Mouse (Mus musculus) stomach, embryonic 16.5 days (tissue): ENCODE measurements around the gene Ap2b1. TPM values are rescaled to one million over a fixed set of nuclear protein-coding genes. Genes with fewer than 3 reads are reported as not detected.

Experiments used
- ATAC-seq: fragments of 200-750 bp; cut with Nextera tagmentation; 2 replicates; pipeline ENCODE4 v1.8.0; 2017; ENCODE audit warnings: moderate number of reproducible peaks, moderate TSS enrichment; ENCODE audit not compliant: insufficient read depth, low FRiP score
- H3K27ac ChIP-seq: fragments of 300-500 bp; sonication (generic); 2 replicates; pipeline ENCODE4 v1.5.1; 2014; ENCODE audit warnings: low read length
- H3K27me3 ChIP-seq: fragments of 300-500 bp; sonication (generic); 2 replicates; pipeline ENCODE4 v1.6.1; 2014; ENCODE audit warnings: low read length, control low read depth, mixed read lengths; ENCODE audit not compliant: control insufficient read depth, insufficient read depth
- H3K36me3 ChIP-seq: fragments of 300-500 bp; sonication (generic); 2 replicates; pipeline ENCODE4 v1.6.1; 2014; ENCODE audit warnings: low read length; ENCODE audit not compliant: control insufficient read depth, insufficient read depth
- H3K4me1 ChIP-seq: fragments of 300-500 bp; sonication (generic); 2 replicates; pipeline ENCODE4 v1.6.1; 2014; ENCODE audit warnings: low read length, control low read depth, mixed read lengths; ENCODE audit not compliant: control insufficient read depth, insufficient read depth
- H3K4me2 ChIP-seq: fragments of 300-500 bp; sonication (generic); 2 replicates; pipeline ENCODE4 v1.6.1; 2014; ENCODE audit warnings: low read depth, low read length, mixed read lengths
- H3K4me3 ChIP-seq: fragments of 300-500 bp; sonication (generic); replicated peaks from 2 replicates; pipeline ENCODE4 v1.5.1; 2014; ENCODE audit warnings: mild to moderate bottlenecking, low read length
- H3K9ac ChIP-seq: fragments of 300-500 bp; sonication (generic); 2 replicates; pipeline ENCODE4 v1.6.1; 2014; ENCODE audit warnings: low read length
- H3K9me3 ChIP-seq: fragments of 300-500 bp; sonication (generic); replicated peaks from 2 replicates; pipeline ENCODE4 v1.6.1; 2016; ENCODE audit warnings: low read length, control low read depth; ENCODE audit not compliant: control insufficient read depth
- WGBS: fragments of 180-500 bp; shearing (Covaris S2); extraction: QIAGEN DNeasy Blood & Tissue Kit; methylation state at CpG from one replicate; pipeline ENCODE4 v1.1.7; 2014; 5-methylcytosine and 5-hydroxymethylcytosine counted together
- polyA plus RNA-seq: library from polyadenylated mRNA; unstranded; fragments of >200 nt; fragmentation: Nextera tagmentation; extraction: Ambion mirVana; gene quantifications from 2 replicates; pipeline ENCODE4 v1.2.1, GENCODE M21; 2015

Gene Ap2b1
- polyA plus RNA-seq, 1 experiment from 2014 or later = 50.5 TPM

GRCm38 (mm10) chr11:83279024-83279423 lies 19.8 kb upstream of the Ap2b1 start:
- H3K27ac ChIP-seq = no peak overlapping the region
- no peaks in the 10 kb centered on the region for H3K9me3 ChIP-seq
- H3K4me2 ChIP-seq = no peak overlapping the region
- H3K4me3 ChIP-seq = no peak overlapping the region
- no peaks in the 10 kb centered on the region for H3K36me3 ChIP-seq
- no peaks in the 10 kb centered on the region for H3K27me3 ChIP-seq
- WGBS = 77% methylated on average over 4 of the region's 4 CpGs
- H3K4me1 ChIP-seq = no peaks in the 10 kb centered on the region; the same call in 1 of the 2 replicates
- no peak for ATAC-seq
- no peak overlapping the region for H3K9ac ChIP-seq

GRCm38 (mm10) chr11:83279691-83280090 lies 19.1 kb upstream of the Ap2b1 start:
- Histone ChIP-seq H3K36me3 (no peaks in the 10 kb centered on the region), H3K9me3 (no peaks in the 10 kb centered on the region), H3K9ac (no peak overlapping the region), H3K27ac (no peak overlapping the region), H3K4me3 (no peak overlapping the region), H3K4me2 (no peak overlapping the region), H3K4me1 (no peaks in the 10 kb centered on the region; the same call in 1 of the 2 replicates), H3K27me3 (no peaks in the 10 kb centered on the region)
- ATAC-seq = no peak
- WGBS = 67% methylated on average over 6 of the region's 6 CpGs

- Histone ChIP-seq H3K27me3 (no peaks in the 10 kb centered on the region), H3K9me3 (no peaks in the 10 kb centered on the region), H3K4me1 (no peaks in the 10 kb centered on the region), H3K27ac (no peak overlapping the region), H3K36me3 (no peaks in the 10 kb centered on the region), H3K4me2 (no peak overlapping the region), H3K9ac (no peak overlapping the region), H3K4me3 (no peak overlapping the region)
- 61% methylated on average over 2 of the region's 2 CpGs for WGBS
- ATAC-seq = no peak
Observed at GRCm38 (mm10) chr11:83282084-83282483, 16.7 kb upstream of the Ap2b1 start.

GRCm38 (mm10) chr11:83285627-83286026 lies 13.2 kb upstream of the Ap2b1 start:
- no peak for ATAC-seq
- Histone ChIP-seq H3K9ac (no peak overlapping the region), H3K4me1 (no peaks in the 10 kb centered on the region), H3K36me3 (no peaks in the 10 kb centered on the region), H3K27ac (no peak overlapping the region), H3K27me3 (no peaks in the 10 kb centered on the region), H3K4me2 (no peak overlapping the region), H3K9me3 (no peaks in the 10 kb centered on the region), H3K4me3 (no peak overlapping the region)
- 86% methylated on average over 4 of the region's 4 CpGs for WGBS

GRCm38 (mm10) chr11:83286566-83286965 lies 12.3 kb upstream of the Ap2b1 start, which contains the start of gene Slfn14:
Gene Slfn14, minus strand, starts transcription at chr11:83286726.
- H3K27ac ChIP-seq = no peak within 1 kb of the TSS
- no peak within 1 kb of the TSS for H3K4me3 ChIP-seq
- no peaks in the 10 kb centered on the region for H3K27me3 ChIP-seq
- peaks cover 3% of the 10 kb centered on the region; the same call in 1 of the 2 replicates for H3K4me1 ChIP-seq
- ATAC-seq = no peak
- 60% methylated on average over 1 of the region's 1 CpGs for WGBS
- H3K9ac ChIP-seq = no peak within 1 kb of the TSS
- no peaks in the 10 kb centered on the region for H3K9me3 ChIP-seq
- no peak within 1 kb of the TSS for H3K4me2 ChIP-seq
- no peaks in the 10 kb centered on the region for H3K36me3 ChIP-seq

- Histone ChIP-seq H3K4me1 (peaks cover 10% of the 10 kb centered on the region), H3K27ac (no peak overlapping the region), H3K9ac (no peak overlapping the region), H3K27me3 (no peaks in the 10 kb centered on the region), H3K4me3 (no peak overlapping the region), H3K4me2 (no peak overlapping the region), H3K36me3 (no peaks in the 10 kb centered on the region), H3K9me3 (no peaks in the 10 kb centered on the region)
- 88% methylated on average over 5 of the region's 5 CpGs for WGBS
- no peak for ATAC-seq
Observed at GRCm38 (mm10) chr11:83289036-83289435, 9.8 kb upstream of the Ap2b1 start.

GRCm38 (mm10) chr11:83289633-83290032 lies 9.2 kb upstream of the Ap2b1 start:
- 82% methylated on average over 2 of the region's 2 CpGs for WGBS
- ATAC-seq = no peak

GRCm38 (mm10) chr11:83291375-83292250 lies 7.2 kb upstream of the Ap2b1 start:
- Histone ChIP-seq H3K4me3 (peak overlapping the region; percentile 63), H3K27ac (peak overlapping the region; percentile 84), H3K9me3 (no peaks in the 10 kb centered on the region), H3K36me3 (peaks cover 5% of the 10 kb centered on the region; the same call in 1 of the 2 replicates), H3K4me1 (peaks cover 12% of the 10 kb centered on the region), H3K4me2 (peak overlapping the region; percentile 82), H3K27me3 (no peaks in the 10 kb centered on the region), H3K9ac (peak overlapping the region; percentile 79)
- under 1% methylated on average over 38 of the region's 38 CpGs for WGBS
- ATAC-seq = peak; percentile 100

More at GRCm38 (mm10) chr11:83289633-83290032, 9.2 kb upstream of the Ap2b1 start:
- H3K9ac ChIP-seq = no peak overlapping the region
- H3K27ac ChIP-seq = no peak overlapping the region
- H3K36me3 ChIP-seq = no peaks in the 10 kb centered on the region
- H3K4me3 ChIP-seq = no peak overlapping the region
- H3K4me2 ChIP-seq = no peak overlapping the region
- peaks cover 12% of the 10 kb centered on the region for H3K4me1 ChIP-seq
- no peaks in the 10 kb centered on the region for H3K9me3 ChIP-seq
- H3K27me3 ChIP-seq = no peaks in the 10 kb centered on the region

GRCm38 (mm10) chr11:83292251-83292587 lies 6.6 kb upstream of the Ap2b1 start:
- Histone ChIP-seq H3K4me2 (peak overlapping the region; percentile 82), H3K4me3 (peak overlapping the region; percentile 63), H3K27me3 (no peaks in the 10 kb centered on the region), H3K27ac (peak overlapping the region; percentile 50; the same call in 1 of the 2 replicates), H3K4me1 (peaks cover 15% of the 10 kb centered on the region), H3K36me3 (peaks cover 5% of the 10 kb centered on the region; the same call in 1 of the 2 replicates), H3K9ac (peak overlapping the region; percentile 79), H3K9me3 (no peaks in the 10 kb centered on the region)
- WGBS = 1% methylated on average over 5 of the region's 5 CpGs
- ATAC-seq = no peak
